Mouse (Mus musculus) liver (tissue): Measurements from ENCODE around the gene Nod2.

Experiments
- DNase-seq: peaks from one replicate; pipeline ENCODE4 v3.0.0-alpha.2; 2020; ENCODE audit warnings: mixed read lengths

Gene Nod2

DNA sequence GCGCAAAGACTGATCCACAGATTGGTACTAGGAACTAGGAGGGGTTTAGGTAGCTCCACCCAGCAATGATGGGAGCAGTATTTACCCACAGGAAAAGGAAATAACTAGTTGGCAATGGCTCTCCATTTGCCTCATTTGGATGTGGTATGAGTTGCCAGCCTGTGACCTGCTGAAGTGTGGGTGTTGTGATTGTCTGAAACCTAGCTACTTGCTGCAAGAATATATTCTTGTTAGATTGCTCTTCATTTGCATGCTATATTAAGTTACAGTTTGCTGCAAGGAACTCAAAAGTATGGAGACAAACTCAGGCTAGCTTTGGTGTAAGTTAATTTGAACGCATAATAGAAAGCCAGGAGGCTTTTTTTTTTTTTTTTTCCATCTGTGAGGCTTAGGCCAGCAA, 33.5 kb downstream of the Nod2 start:
- DNase-seq = no peak

DNA sequence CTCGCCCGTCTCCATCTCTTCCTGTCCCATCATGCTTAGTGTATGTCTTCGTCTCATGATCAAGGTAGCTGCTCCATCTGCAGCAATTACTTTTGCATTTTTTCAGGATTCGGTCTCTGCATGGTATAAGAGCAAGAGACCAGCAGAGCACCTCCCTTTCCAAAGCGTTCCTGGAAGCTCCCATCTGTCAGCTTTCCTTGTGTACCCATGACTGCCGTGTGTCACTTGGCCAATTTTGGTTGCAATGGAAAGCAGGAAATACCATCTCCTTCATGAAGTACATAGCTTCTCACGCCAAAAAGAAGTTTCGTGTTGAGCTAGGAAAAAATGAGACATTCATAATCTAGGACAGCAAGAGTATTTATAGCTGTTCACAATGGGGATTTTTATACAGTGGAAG, 33.9 kb downstream of the Nod2 start:
- DNase-seq = no peak

DNA sequence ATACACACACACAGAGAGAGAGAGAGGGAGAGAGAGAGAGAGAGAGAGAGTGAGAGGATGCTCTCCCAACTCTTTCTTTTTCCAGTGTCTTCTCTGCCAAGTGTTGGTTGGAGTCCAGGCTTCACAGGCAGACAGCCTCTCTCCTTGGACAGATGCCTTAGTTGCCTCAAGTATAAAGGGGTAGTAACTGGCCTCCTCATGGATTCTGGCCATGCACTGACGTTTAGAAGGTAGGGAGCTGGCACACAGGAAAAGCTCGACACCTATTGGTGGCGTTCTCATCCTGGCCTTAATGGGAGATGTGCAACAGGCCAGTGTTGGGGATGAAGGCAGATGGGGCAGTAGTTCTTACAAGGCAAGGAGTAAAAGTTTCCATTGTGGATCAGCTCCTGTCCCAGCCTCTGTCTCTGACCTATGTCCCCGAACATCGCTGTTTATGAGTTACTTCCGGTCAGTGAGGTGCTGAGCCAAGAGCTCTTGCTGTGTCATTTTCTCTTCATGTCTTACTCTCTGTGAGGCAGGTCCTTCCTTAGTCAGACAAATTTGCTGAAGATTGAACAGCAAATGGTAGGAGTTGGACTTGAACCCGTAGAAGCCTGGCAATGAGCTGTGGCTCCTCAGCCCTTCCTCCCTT, 36.7 kb downstream of the Nod2 start:
- no peak for DNase-seq

DNA sequence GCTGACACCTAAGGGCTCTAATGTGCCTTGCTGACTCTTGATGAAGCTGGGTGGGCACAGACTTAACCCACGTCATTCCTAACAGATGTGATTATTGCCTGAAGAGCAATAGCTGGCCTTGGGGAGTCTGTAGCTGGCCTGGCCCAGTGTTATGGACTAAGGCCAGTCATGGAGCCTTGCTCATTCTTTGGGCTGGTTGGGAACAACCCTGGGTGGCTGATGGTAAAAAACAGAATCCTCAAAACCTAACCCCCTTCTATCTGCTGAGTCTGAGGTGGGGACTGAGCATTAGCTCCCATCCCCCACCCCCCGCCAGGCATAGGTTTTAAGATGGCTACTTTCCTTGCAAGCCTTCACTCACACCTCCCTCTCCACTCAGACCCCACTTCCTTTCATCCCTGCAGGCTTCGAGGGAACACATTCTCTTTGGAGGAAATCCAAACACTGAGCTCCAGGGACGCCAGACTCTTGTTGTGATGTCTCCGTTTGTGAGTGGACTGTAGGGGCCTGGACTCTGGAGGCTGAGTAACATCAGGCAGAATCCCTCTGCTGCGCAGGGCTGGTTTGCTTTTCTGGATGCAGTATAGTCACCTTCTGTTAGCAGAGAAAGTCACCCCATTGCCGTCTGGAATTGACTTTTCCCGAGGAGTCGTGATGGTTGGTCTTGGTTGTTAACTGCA, 39.3 kb downstream of the Nod2 start:
- DNase-seq = no peak

DNA sequence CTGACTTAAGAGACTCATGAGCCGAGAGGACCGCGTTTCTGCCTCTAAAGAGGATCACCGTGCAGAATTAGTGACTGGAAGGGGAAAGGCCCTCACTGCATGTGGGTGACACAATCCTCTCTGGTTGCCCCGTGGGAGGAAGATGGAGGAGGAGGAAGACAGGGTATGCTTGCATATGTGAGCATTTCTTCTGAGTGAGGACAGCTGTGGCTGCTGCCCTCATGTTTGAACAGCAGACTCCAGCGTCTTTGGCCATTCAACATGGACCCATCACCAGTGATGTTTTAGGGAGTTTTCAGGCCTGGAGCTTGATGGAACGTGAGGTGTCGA, 39.8 kb downstream of the Nod2 start:
- DNase-seq = no peak

DNA sequence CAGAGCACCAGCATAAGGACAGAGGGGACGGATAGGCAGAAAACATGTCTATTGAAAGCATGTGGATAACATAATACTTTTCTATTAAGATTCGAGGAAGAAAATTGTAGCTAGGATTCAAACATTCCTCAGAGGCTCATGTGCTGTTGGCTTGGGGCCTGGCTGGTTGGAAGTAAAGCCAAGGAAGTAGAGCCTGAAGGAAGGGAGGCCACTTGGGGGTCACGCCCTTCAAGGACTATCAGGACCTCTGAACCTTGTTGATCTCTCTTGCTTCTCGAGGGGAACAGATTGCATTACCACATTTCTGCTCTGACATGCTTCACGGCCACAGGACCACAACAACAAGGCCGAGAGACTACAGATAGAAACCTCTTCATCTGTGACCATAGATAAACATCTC, 42.0 kb downstream of the Nod2 start:
- no peak for DNase-seq

DNA sequence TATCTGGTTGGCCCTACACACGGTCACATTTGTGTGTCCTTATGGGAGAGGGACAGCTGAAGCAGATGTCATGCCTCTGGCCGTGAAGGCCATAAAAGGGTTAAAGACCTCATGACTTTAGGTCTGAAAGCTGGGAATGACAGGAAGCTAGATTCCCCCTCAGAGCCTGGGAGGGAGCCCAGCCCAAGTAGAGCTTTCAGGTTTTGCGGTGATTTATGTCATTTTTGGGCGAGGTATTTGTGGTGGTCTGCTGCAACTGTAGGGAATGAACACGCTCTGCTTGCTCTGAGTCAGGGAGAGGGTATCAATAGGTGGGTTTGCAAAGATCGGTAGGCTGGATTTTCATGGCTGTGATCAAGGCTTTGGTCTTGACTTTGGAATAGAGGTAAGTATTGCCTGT, 42.8 kb downstream of the Nod2 start:
- no peak for DNase-seq

DNA sequence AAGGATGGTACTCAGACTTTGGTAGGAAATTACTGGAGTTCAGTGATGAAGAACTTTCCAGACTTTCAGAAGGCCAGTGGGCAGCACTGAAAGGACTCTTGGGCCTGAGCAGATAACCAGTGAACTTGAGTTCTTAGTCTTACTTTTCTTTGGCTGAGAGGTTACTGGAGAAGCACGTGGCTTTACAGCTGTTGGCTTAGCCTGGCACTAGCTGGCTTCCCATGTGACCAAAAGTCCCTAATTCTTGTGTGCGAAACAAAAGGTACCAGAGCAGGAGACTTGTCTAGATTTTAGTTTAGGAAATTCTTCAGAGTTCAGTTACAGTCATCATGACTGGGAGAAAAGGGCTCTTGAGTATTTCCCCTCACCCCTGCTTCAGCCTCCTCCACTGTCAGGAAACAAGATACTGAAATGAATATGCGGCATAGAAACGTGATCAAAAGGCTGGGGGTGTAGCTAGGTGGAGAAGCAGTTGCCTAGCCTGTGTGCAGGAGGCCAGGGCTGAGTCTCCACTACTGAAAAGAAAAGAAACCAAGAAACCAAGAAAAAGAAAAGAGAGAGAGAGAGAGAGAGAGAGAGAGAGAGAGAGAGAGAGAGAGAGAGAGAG, 44.3 kb downstream of the Nod2 start:
- DNase-seq = no peak

DNA sequence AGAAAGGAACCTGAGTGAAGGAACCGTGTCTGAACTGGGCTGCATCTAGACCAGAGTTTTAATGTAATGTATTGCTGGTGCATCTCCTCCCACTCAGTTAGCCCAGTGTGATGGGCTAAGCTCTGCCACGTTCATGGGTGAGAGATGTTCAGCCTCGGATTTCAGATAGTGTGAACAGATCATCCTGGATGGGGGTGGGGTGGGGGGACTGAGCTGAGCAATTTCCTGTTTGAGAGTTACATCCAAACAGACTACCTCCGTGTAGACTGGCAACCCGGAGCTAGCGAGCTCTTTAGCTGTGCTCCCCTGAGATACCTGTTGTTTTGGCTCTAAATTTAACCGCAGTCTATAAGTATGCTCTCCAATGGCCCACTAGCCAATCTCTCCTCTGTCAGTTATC, 44.8 kb downstream of the Nod2 start:
- no peak for DNase-seq

DNA sequence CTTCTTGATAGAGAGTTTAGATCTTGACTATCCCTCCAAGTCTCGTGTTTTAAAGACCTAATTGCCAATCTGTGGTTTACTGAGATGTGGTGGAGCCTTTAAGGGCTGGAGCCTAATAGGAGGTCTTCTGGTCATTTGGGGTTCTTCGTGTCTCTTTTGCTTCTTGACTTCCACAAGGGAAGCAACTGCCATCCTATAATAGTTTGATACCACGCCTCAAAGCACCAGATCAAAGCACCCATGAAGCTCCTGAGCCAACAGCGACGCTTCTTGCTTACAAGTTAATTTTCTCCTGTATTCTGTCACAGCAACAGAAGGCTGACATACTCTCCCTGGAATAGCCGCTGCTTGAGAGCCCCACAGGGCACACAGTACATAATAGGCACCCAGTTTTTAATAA, 45.8 kb downstream of the Nod2 start:
- no peak for DNase-seq

DNA sequence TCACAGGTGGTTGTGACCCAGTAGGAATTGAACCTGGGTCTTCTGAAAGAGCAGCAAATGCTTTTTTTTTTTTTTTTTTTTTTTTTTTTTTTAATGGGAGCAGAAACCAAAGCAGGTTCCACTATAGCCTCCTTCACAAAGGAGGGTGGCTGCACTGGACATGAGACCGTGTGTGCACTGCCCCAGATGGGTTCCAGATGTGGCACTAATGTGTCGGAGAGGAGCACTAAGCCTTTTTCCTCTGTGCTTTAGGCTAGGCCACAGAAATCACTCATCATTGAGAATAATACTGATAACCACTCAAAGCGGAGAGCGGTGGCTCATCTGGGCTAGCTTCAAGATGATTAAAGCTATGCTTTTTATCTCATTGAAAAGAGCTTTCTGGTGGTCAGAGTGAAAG, 46.3 kb downstream of the Nod2 start:
- no peak for DNase-seq

DNA sequence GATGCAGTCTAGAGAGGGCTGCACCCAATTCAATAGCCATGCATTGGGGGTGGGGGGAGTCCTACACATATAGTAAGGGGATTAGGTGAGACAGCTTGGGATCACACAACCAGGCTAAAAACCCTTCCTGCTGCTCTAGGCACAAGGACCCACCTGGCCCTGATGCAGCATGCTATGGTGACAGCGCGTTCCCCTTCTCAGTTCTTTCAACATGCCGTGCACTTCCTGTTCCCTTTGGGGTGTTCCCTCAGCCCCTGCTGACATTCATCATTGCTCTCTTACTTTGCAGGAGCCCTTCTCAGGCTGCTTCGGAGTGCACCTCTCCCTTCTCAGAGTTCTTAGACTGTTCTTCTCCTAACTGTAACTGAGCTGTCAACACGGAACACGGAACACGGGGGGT, 47.2 kb downstream of the Nod2 start:
- DNase-seq = no peak

DNA sequence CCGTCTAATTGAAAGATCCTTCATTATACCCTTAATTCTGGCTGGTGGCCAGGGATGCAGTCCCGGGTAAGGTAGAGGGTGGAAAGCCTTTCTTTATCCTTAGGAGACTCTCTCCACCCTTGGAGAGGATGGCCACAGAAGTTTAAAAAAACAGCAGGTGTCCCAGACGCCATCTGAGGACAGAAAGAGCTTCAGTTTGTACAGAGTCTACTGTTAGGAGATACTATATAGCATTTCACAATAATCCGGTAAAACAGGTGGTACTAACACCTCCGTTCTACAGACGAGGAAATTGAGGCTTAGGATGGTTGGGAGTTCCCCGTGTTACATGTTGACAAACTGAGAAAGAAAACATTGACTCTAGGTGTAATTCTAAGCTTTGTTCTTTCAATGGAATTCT, 49.1 kb downstream of the Nod2 start:
- DNase-seq = no peak

DNA sequence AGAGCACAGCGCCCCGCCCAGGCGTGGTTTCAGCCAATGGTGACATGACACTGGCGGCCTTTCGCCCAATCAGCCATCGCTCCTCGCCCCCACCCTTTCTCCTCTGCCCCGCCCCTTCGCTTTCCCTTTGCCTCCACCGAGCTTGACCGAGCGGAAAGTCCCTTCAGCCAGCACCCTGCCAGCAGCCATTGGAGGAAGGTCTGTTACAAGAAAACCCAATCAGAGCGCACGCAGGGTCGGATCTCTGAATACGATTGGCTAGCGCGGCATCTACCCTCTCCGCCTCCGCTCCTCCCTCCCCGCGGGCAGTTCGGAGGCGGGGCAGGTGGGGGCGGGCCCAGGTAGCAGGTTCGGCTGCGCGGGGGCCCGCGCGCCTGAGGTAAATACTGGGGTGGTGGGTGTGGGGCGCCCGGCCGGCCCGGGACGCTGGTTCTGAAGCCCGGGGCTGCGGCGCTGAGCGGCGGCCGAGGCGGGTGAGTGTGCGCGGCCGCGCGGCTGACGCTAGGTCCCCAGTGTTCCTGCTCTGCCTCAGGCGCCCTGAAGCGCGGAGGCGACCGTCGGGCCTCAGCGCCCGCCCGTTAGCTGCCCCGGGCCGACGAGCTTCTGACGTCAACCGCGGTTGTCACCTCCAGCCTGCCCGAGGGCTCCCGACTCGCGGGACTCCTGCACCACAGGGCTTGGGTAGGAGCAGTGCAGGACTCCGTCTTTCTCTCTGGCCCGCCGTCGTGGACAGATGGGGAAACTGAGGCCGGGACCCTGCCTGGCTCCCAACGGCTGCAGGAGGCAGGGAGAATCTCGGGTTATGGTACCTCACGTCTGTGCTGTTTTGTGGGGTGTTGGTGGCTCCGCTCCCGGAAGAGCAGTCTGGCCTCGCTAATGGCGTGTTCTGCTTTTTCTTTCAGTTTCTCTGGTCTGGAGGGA, 49.9 kb downstream of the Nod2 start, which contains the start of gene Cyld:
Gene Cyld (plus strand): TSS at position 308 of the 921 bp plus-strand sequence.
- DNase-seq = peak; percentile 99

DNA sequence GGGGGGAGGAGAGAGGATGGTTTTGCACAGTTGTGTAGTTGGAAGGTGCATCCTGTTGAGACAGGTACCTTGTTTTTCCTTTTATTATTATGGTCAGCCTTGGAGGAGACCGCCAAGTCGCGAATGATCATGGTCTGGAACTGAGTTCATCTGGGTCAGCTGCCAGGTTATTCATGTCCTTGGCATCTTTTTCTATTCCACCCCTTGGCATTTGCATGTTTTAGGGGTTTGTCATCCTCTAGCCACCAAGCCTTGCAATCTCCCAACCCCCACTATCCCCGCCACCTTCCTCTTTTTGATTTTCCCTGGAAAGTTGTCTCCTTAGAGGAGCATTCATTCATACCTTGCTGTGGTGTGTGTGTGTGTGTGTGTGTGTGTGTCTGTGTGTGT, 50.5 kb downstream of the Nod2 start:
- no peak for DNase-seq

DNA sequence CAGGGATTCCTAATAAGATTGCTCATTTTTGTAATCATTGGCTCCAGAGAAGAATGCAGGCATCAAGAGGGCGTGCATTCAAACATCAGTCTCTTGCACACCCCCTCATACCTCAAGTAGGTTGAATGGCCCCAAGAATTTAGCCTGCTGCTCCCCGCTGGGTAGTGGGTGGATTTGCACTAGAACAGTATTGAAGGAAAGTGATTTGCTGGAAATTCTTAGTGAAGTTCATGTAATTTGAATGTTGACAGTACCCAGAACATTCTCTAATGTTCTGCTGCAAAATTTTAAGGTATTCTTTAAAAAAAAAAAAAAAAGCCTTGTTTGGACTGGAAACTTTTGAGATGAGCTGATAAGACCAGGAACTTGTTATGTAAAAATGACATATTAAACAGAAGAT, 50.9 kb downstream of the Nod2 start:
- no peak for DNase-seq

DNA sequence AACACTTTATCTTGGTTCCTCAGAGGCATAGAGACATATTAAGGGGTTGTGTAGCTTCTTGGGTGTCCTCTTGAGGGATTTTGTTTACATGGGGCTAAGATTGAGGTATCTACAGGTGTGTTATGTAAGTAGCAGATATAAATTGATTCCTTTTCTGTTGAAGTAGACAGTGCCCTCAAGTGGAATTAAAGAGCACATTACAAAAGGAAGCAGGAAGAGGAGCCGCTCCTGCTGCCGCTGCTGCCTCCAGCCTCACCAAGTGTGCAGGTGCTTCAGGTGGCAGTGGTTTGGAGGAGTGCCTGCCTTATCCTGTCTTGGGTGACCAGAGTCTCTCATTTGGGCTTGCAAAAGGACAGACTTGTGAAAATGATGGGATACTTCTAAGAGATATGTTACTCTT, 54.5 kb downstream of the Nod2 start:
- no peak for DNase-seq

DNA sequence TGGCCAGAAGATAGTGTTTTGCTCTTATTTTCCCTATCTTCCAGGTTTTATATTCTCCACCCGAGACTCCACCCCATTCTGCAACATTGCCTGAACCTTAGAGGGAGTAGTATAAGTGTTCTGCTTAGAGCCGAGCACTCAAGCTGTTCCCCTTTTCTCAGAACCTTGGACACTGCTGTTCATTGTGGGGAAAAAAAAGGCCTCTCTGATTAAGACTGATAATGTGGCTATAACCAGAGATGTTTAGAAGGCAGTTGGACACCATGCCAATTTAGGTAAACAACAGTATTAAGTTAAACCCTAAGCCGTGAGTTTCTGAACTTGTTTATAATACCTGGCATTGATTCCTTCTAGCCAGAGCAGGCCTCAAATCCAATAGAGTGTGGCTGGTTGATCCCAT, 55.7 kb downstream of the Nod2 start:
- DNase-seq = no peak

DNA sequence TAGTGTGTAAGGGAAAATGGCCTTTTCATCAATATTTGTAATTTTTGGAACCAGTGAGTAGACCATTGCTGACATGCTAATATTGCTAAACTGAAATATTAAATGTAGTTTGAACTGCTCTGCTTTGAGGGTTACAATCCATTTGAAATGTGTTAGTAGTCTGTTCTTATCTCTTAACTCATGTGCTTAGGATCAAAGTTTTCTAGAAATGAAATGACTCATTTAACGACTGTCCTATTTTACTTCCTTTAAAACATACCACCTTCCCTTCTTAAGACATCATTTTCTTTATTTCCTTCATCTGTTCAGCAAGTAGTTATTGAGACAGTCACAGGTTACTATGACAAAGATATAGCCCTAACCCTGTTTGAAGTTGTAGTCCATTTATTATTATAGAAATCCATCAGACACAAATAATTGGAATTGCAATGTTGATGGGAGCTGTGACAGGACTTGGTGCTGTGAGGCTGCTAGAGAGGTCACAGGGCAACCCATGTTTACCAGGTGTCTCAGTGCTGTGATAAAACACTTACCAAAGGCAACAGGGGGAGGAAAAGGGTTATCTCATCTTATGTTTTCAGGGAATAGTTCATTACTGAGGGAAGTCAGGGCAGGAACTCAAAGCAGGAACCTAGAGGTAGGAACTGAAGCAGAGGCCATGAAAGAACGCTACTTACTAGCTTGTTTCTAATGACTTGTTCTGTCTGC, 76.3 kb downstream of the Nod2 start:
- no peak for DNase-seq
